In the genomic region with DNA sequence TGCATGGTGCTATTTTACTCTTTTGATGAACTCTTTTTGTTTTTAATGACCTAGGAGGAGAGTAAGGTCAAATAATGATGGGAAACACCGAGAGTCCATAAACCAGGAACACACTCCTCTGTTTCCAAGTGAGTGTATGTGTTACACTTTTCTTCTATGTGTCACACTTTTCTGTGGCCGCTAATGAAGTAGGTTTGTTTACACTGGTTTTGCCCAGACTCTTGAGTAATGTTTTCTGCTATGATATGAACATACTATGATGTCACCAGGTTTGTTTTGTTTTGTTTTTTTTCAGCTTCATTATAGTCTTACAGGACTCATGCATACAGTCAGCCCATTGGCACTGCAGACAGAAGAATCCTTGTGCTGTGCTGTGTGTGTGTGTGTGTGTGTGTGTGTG, we compare ENCODE assay signal across 18 mouse cellular contexts.
"Had no signal": no experiment of that assay in that cellular context is flagged by ENCODE, and none has a peak within 500 bp of the region (broad histone marks: within the 10 kb centered on the region; RNA-seq: fewer than 3 reads in every experiment).

No protein-coding gene starts in this region.

- H3K27ac ChIP-seq: lung, embryonic 15.5 days; macrophage; midbrain, embryonic 13.5 days; neural tube, embryonic 13.5 days; neural tube, embryonic 15.5 days had no signal

- H3K36me3 ChIP-seq: lung, embryonic 15.5 days; midbrain, embryonic 13.5 days; neural tube, embryonic 13.5 days; neural tube, embryonic 15.5 days had no signal

- DNase-seq: lung, adult 2 months; lung, postnatal 14 days; lung, postnatal 36 days; retina, postnatal 1 day; right cerebral cortex, adult 18-20 months; right cerebral cortex, postnatal 25 days; right cerebral cortex, postnatal 4 days; spleen, adult 18-20 months; thymus, adult 2 months; thymus, postnatal 25 days; thymus, postnatal 4 days had no signal

- H3K4me3 ChIP-seq: lung, embryonic 15.5 days; megakaryocyte, embryonic 14.5 days; midbrain, embryonic 13.5 days; myocyte; neural tube, embryonic 13.5 days; neural tube, embryonic 15.5 days had no signal

- H3K27me3 ChIP-seq: lung, embryonic 15.5 days; midbrain, embryonic 13.5 days; neural tube, embryonic 13.5 days; neural tube, embryonic 15.5 days had no signal
